Mouse (Mus musculus) 3T3-L1 (cell line): ENCODE results near the gene Plscr5.
"Not testable (repeated sequence)": the region's sequence is repeated elsewhere in the genome, so short reads cannot be mapped to it uniquely, and the experiment has no call there.

Source experiments
- DNase-seq: peaks from one replicate; pipeline ENCODE4 v3.0.0-alpha.2; 2015; ENCODE audit warnings: low read depth, low spot score

The Plscr5 gene

GRCm38 (mm10) chr9:92192636-92193035 lies at the start of gene Plscr5:
Plscr5 (plus strand) TSS chr9:92192936.
- not testable (repeated sequence) for DNase-seq

- DNase-seq = peak; percentile 68
Measured at GRCm38 (mm10) chr9:92147555-92148248, 45.0 kb upstream of the Plscr5 start.

GRCm38 (mm10) chr9:92162213-92162612 lies 30.5 kb upstream of the Plscr5 start:
- DNase-seq = peak; percentile 25

- DNase-seq = no peak
Measured at GRCm38 (mm10) chr9:92173318-92173985, 19.3 kb upstream of the Plscr5 start.

GRCm38 (mm10) chr9:92174176-92175075 lies 18.3 kb upstream of the Plscr5 start:
- DNase-seq = peak; percentile 83

GRCm38 (mm10) chr9:92178861-92179469 lies 13.8 kb upstream of the Plscr5 start:
- DNase-seq = no peak

- DNase-seq = no peak
Measured at GRCm38 (mm10) chr9:92191295-92191694, 1.4 kb upstream of the Plscr5 start.

- DNase-seq = no peak
Measured at GRCm38 (mm10) chr9:92198408-92198807, 5.7 kb downstream of the Plscr5 start.

GRCm38 (mm10) chr9:92199564-92199963 lies 6.8 kb downstream of the Plscr5 start:
- no peak for DNase-seq

- peak; percentile 26 for DNase-seq
Measured at GRCm38 (mm10) chr9:92204397-92204796, 11.7 kb downstream of the Plscr5 start.

- peak; percentile 84 for DNase-seq
Measured at GRCm38 (mm10) chr9:92207307-92207706, 14.6 kb downstream of the Plscr5 start.

GRCm38 (mm10) chr9:92207757-92208156 lies 15.0 kb downstream of the Plscr5 start:
- DNase-seq = no peak

GRCm38 (mm10) chr9:92209850-92210249 lies 17.1 kb downstream of the Plscr5 start:
- no peak for DNase-seq

- no peak for DNase-seq
Measured at GRCm38 (mm10) chr9:92210386-92210967, 17.7 kb downstream of the Plscr5 start.

- no peak for DNase-seq
Measured at GRCm38 (mm10) chr9:92211048-92211447, 18.3 kb downstream of the Plscr5 start.

GRCm38 (mm10) chr9:92217484-92217883 lies 24.7 kb downstream of the Plscr5 start:
- DNase-seq = peak; percentile 30

- DNase-seq = no peak
Measured at GRCm38 (mm10) chr9:92217896-92218295, 25.2 kb downstream of the Plscr5 start.

GRCm38 (mm10) chr9:92220151-92220550 lies 27.4 kb downstream of the Plscr5 start:
- no peak for DNase-seq

GRCm38 (mm10) chr9:92221480-92221879 lies 28.7 kb downstream of the Plscr5 start:
- no peak for DNase-seq

GRCm38 (mm10) chr9:92224598-92225231 lies 32.0 kb downstream of the Plscr5 start:
- no peak for DNase-seq

GRCm38 (mm10) chr9:92226127-92226655 lies 33.5 kb downstream of the Plscr5 start:
- peak; percentile 47 for DNase-seq
